Mouse (Mus musculus): Measurements from ENCODE around the gene BC049762. TPM values are rescaled to one million over a fixed set of nuclear protein-coding genes. Genes with fewer than 3 reads are reported as not detected.

The BC049762 gene
- polyA plus RNA-seq, 1 experiment from 2014 or later, result 0.27 TPM

Other genes starting within 250 kb of the BC049762 start
- not detected in 2 replicates for gene Olfr54, start 248.8 kb downstream of the BC049762 start, polyA plus RNA-seq (2016; fragmentation: Nextera tagmentation; extraction: Ambion mirVana)
- gene Olfr1375, start 214.9 kb downstream of the BC049762 start, polyA plus RNA-seq (2016; fragmentation: Nextera tagmentation; extraction: Ambion mirVana), result not detected in 2 replicates
- gene Zfp354a, start 203.8 kb downstream of the BC049762 start, polyA plus RNA-seq (2016; fragmentation: Nextera tagmentation; extraction: Ambion mirVana), result 7.8 and 8.6 TPM in 2 replicates
- gene Gm12569, start 42.6 kb downstream of the BC049762 start, polyA plus RNA-seq (2016; fragmentation: Nextera tagmentation; extraction: Ambion mirVana), result not detected in 2 replicates
- gene Clk4, start 1.3 kb downstream of the BC049762 start, polyA plus RNA-seq (2016; fragmentation: Nextera tagmentation; extraction: Ambion mirVana), result 106 and 113 TPM in 2 replicates
- gene Col23a1, start 26.9 kb upstream of the BC049762 start, polyA plus RNA-seq (2016; fragmentation: Nextera tagmentation; extraction: Ambion mirVana), result 21.8 and 24.3 TPM in 2 replicates